Mouse (Mus musculus) heart, postnatal 0 days (tissue): ENCODE data around the gene Gif.

Source experiments
- CTCF ChIP-seq: IDR thresholded peaks from 2 replicates; pipeline ENCODE4 v1.5.1; 2016; ENCODE audit warnings: antibody characterized with exemption, control low read depth, low read depth
- EP300 ChIP-seq: IDR thresholded peaks from 2 replicates; pipeline ENCODE4 v1.6.1; 2016; ENCODE audit warnings: antibody characterized with exemption, low read depth

DNA sequence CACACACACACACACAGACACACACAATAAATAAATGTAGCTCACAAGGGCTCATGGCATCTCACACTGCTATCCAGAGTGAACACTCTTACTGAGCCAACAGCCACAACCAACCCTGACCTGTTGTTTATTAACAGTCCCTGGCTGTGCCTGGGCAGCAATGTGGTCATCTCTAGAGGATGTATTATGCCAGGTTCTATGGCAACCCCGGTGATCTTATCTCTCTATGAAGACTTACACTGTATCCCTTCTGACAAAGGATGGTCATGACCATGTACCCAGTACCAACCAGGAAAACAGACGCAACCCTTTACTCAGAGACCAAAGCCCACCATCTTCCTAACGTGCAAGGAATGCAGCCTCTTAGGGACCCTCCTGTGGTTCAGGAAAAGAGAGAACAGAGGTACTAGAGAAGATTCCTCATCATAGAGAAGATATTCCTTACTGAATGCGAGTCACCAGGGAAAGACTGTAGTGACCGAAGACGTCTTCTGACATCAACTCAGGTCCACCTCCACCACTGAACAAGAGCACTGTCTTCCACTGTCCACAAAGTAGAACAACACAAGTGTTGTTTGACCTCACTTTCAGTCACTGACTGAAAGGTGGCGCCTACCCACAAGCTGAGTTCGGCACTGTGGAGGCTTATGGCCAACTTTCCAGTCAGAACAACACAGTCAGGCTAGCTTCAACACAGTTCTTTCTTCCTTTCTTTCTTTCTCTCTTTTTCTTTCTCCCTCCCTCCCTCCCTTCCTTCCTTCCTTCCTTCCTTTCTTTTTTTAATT, 53.4 kb downstream of the Gif start:
- TF ChIP-seq CTCF, result peak; percentile 39
- TF ChIP-seq EP300, result no peak
